Mouse (Mus musculus) embryo, embryonic 10.5 days (tissue): Measurements from ENCODE around the gene Fyttd1.
"Not testable (repeated sequence)": the region's sequence is repeated elsewhere in the genome, so short reads cannot be mapped to it uniquely, and the experiment has no call there.

Source experiments
- DNase-seq: peaks from one replicate; pipeline ENCODE4 v3.0.0-alpha.2; 2015; ENCODE audit warnings: low spot score

Gene Fyttd1

DNA sequence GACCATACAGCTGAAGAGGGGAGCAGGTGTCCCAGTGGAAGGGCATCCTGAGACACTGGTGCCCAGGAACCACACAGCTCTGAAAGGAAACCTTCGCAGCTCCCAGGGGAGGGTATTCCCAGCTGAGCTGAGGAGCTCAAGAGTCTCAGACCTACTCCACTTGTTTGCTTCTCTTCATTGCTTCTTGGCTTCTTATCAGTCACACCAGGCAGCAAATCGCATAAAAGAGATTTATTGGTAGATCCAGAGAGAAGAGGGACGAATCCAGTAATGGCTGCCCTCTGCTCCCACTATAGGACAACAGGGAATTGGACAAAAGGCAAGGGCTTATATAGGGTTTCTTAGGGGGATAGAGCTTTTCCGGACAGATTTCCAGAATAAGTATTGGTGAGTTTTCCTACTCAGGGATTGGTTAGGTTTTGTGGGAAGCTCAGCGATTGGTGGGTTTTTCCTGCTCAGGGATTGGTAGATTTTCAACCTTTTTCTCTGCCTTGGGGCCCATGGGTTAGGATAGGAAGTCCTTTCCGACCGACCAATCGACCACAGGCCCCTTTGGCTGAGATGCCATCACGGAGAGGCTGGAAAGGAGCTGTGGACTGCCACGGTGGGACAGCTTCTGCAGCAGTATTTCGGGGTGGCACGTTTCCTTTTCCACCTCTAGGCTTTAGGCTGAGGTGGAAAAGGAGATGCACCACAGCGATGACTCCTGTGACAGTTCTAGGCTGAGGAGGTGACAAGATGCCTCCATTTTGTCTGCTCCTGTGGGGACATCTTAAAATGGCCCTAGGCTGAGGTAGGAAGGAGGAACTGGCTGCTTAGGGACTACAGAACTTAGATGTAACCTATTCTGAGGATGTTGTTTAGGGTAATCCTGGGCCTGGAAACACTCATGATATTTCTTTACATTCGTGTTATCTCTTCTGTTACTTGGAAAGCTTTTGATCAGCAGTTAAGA, 1.9 kb downstream of the Fyttd1 start:
- peak; percentile 15 for DNase-seq

DNA sequence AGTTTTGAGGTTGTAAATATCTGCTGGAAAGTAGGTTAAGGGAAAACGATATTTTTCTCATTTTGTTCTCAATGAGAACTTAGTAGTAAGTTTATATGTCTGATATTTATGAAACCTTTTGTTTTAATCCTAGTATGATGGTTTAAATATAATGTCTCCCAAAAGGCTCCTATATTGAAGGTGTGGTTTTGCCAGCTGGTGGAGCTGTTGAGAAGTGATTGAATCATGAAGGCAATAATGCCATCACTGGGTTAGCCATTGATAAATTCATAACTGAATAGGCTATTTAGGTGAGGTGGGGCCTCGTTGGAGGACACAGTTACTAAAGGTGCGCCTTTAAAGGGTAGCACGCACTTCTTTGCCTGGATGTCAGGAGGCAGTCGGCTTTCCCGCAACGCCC, 4.2 kb downstream of the Fyttd1 start:
- no peak for DNase-seq

DNA sequence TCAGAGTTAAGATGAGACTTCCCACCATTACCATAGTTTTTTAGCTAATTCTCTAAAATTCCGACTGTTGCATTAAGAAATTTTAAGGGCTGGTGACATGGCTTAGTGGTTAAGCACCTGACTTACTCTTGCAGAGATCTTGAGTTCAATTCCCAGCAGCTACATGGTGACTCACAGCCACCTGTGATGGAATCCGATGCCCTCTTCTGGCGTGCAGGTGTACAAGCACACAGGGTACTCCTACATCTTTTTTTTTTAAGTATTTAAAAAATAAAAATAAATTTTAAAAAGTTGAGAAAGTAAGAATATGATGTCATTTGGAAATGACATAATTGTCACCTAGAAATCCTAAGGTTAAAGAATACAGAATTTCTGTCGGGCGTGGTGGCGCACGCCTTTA, 10.7 kb downstream of the Fyttd1 start:
- peak; percentile 5 for DNase-seq

DNA sequence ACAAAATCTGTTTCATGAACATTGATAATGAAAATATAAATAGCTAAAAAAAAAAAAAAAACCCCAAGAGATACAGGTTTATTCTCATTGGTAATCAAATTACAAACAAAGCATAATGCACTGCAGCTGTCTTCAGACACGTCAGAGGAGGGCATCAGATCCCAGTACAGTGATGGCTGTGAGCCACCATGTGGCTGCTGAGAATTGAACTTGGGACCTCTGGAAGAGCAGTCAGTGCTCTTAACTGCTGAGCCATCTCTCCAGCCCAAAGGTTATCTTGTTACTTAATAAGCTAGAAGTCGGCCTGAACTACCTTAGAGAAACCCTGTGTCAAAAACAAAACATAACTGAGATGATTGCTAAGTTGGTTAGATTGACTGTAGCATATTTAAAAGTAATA, 12.6 kb downstream of the Fyttd1 start:
- no peak for DNase-seq

DNA sequence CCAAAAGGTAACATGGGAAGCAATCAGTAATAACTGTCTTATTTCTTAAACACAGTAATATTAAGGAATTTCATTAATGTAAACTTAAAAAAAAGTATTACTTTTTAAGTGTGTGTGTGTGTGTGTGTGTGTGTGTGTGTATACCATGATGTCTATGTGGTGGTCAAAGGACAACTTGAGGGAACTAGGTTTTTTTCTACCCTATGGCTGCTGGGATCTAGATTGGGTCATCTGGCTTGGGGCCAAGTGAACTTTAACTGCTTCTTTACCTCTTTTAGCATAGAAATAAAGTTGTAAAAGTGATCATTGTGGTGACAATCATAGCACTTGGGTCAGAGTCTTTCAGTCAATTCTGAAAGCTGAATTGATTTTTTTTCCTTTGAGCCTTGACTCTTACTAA, 18.8 kb downstream of the Fyttd1 start:
- DNase-seq = no peak

DNA sequence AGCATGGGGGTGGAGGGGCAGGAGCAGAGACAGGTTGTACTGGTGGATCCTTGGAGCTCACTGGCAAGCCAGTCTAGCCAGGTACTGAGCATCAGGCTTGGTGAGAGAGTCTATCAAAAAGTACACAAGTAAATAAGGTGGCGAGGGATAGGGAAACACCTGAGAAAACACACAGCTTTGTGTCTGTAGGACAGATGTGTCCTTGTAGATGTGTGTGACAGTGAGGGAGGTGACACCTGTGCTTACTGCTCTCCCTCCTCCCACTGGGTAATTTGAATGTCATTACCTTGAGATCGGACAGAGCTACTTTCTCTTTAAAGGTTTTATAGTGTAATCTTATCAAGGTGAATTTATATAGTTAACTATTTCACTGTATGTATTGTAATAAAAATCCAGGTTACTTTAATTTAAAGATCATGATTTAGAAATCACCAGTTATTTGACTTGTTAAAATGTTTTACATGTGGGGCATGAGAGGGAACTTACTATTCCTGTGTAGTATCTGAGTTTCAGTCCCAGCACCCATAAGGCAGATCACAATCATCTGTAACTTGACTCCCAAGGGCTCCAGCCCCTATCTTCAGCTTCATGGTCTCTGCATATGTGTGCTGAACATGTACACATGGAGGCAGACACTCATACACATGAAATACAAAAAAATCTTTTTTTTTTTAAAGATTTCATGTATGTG, 24.2 kb downstream of the Fyttd1 start:
- DNase-seq = no peak

DNA sequence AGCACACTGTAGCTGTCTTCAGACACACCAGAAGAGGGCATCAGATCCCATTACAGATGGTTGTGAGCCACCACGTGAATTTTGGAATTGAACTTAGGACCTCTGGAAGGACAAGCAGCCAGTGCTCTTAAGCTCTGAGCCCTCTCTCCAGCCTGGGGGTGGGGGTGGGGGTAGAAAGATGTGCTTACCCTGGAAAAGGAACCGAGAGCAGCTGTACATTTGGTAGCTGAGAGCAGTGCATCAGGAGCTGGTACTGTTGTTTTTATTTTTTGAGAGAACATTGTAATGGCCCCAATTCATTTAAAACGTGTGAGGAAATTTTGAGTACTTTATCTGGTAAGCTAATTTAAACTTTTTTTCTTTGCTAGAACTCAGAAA, 24.7 kb downstream of the Fyttd1 start:
- DNase-seq = no peak

DNA sequence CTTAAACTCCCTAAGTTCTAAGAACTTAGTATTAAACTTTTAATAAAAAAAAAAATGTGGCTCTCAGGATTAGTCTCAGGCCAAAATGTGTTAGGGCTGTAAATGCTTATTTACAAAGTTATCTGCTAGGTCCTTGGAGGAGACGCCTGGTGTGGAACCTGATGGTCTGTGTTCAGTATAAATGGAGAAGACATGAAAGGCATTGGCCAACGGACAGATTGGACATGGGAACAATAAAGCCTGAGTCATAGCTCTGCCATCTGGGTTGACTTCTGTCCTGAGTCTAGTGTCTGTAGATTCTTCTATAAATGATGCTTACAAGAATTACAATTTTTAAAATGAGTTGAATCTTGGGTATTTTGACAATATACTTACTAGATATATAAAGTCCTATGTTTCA, 28.9 kb downstream of the Fyttd1 start:
- DNase-seq = no peak

DNA sequence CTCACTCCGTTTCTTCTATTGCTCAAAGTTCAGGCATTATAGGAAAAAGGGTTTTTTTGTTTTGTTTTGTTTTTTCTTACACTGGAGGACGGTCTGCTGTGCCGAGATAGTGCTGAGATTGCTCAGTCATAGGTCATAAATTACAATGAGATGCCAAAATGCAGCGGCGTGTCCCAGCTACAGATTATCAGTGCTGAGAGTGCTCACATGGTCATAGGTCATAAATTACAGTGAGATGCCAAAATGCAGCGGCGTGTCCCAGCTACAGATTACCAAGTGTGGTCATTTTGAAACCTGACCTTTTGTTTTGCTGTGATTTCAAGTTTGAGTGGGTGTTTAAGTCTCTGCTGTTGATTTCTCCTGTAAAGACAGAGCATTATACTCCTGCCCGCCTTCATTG, 29.4 kb downstream of the Fyttd1 start:
- DNase-seq = peak; percentile 12

DNA sequence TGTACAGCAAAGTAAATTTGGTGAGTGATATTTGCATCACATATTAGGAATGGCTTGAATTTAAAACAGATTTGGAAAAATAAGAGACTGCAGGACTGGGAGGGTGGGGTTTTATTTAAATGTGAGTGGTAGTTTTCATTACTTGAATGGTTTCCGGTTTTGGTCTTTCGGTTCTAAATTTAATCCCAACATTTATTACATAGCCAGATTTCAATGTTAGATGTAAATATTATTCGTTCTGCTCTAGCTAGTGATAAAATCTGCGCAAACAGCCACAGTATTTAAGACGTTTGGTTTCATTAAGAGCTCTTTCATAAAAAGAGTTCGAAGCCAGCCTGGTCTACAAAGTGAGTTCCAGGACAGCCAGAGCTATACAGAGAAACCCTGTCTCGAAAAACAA, 35.9 kb downstream of the Fyttd1 start:
- DNase-seq = no peak

DNA sequence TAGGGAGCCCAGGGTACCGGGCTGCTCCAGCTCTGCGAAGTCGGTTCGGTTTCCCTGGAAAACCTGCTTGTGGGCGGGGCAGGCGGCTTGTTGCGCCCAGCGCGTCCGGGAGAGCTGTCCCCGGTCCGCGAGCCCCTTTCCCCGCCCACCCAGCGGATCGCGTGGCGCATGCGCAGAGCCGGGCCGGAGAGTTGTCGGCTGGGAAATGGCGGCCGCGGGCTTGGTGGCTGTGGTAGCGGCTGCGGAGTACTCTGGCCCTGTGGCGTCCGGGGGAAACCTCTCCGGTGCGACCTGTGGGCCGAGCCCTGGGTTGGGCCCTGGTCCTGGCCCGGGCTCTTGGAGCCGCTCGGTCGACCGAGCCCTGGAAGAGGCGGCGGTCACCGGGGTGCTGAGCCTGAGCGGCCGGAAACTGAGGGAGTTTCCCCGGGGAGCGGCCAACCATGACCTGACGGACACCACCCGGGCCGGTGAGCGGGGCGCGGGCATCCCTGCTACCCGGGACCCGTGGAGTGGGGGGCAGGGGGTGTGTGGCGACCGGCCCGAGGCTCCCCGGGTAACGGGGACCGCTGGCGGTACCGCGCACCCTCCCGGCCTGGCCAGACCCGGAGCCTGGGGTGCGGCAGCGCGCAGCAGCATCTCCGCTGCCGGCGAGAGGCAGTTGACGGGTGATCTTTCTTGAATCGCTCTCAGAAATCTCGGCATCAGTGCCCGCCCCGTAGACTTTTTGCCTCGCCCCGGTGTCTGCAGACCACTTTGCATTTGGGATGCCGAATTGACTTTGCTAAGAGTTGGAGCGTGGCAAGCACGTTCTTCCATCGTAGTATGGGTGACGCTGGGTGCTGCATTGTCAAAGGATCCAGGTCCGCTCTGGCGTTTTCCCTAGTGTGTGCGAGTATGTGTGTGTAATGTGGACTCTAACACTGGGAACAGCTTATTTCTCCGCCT, 36.9 kb downstream of the Fyttd1 start, which contains the start of gene Lrch3:
Gene Lrch3 (plus strand): TSS at position 164 of the 945 bp plus-strand sequence.
- peak; percentile 95 for DNase-seq

DNA sequence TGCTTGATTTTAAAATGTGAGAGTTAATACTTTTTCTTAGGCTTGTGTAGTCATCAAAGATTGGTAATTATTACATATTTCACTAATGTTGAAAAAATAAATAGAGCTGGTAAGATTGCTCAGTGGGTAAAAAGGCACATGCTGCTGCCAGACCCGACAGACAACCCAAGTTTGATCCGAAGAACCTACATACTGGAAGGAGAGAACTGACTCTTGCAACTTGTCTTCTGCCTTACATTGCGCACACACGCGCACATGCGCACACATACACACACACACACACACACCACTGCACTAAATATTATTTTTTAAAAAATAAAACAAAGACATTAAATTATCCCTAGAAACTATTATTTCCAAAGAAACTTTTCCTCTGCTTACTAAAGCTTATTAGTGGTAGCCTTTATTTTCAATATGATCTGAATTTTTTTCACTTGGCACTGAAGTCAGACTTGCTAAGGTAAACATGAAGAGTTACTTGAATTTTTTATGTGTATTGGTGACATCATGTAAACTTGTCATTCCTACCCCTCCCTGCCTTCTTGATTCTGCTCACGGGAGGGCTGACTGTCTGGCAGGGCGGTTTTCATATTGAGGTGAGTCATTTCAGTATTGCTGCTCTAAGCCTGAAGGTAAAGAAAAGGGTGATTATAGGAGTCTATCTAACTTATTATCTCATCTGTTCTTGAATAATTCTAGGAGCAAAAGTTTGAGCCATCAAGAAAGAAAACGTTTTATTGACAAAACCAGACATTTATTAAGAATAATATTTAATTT, 38.2 kb downstream of the Fyttd1 start:
- no peak for DNase-seq

DNA sequence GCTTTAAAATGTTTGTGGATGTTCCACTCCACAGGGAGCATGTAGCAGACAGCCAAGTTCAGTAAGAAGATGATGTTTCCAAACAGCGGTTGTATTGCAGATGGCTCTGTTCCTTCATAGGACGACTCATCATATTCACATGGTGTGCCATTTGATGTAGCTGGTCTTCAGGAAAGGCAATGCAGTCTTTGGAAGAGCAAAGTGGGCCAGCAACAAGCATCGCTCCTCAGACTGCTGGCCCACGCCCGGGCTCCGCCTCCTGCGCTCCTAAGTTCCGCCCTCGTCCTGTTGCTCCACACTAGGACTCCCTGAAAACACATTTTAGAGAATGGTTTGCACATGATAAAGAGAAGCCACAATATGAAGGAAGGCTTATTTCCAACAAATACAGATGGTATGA, 49.3 kb downstream of the Fyttd1 start:
- not testable (repeated sequence) for DNase-seq

DNA sequence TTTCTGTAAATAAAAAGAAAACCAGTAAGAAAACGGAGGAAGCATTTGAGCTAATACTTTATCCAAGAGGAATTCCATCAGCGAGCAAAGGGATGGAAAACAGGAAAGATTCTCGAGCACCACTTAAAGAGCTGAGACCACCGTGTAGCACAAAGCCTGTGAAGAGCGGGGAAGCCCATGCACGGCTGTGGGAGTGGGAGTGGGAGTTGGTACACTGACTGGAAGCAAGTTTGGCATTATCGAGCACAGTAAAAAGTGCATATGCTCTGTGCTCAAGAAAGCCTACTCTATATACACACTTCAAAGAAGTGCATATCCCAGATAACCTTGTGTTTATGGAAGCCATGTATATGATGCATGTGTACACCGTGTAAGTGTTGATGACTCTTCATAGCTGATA, 49.7 kb downstream of the Fyttd1 start:
- DNase-seq = no peak

DNA sequence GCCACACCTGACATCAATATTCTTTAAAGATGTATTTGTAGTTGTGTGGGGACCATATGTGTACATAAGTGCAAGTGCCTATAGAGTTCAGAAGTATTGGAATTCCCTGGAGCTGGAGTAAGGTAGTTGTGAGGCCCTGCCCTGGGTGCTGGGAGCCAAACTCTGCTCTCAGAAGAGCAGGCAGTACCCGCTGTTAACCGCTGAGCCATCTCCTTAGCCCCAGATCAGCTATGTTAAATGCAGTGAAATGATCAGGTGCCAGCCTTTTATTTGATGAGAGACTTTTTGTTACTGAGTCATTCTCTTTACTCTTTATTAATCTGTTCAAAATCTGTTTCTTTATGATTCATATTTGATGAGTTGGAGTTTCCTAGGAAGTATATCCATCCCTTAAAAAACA, 52.6 kb downstream of the Fyttd1 start:
- no peak for DNase-seq

DNA sequence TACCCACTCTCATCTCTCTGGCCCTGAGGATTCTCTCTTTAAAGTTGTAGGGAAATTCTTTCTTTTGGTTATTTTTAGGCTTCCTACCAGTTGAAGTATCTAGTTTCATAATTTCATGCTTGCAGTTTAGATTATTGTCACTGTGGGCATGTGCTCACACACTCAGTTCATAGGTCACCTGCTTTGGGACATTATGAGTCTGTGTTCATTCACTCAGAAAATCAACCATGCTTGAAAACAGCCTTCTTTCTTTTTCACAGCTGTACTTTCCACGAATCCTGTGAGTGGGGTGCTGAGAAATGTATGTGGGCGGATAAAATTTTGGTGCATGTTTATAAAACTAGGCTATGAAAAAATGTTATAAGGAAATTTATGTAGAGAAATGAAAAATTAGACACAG, 57.2 kb downstream of the Fyttd1 start:
- DNase-seq = no peak

DNA sequence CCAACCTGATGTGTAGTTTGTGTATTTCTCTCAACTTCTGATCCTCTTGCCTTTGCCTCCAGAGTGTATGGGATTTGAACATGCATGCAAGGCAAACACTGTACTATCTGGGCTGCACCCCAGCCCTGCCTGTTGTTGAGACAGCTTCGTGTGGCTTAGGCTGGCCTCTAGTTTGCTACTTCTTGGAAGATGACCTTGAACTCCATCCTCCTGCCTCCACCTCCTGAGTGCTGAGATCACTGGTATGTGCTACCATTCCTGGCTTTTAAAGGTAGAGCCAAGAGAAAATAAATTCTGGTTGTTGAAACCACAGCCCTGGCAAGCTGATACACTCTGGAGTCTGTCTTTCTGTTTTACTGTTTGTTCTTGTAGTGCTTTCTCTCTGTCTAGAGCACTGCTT, 57.8 kb downstream of the Fyttd1 start:
- DNase-seq = no peak

DNA sequence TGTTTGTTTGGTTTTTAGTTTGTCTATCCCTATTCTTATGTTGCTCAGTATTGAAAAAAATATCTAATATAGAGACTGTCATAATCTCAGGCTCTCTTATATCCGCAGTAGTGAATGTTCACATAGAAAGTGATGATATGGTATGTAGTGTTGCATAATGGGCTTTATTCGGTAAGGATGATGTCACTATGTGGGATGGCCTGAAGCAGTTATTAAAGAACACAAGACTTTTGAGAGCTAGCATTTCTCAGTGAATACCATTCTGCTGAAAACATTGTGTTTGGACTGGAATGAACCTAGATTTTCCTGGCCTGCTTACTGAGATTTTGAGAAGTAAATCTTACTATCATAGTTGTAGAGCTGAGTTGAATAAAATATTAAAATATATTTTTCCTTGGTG, 60.1 kb downstream of the Fyttd1 start:
- DNase-seq = no peak

DNA sequence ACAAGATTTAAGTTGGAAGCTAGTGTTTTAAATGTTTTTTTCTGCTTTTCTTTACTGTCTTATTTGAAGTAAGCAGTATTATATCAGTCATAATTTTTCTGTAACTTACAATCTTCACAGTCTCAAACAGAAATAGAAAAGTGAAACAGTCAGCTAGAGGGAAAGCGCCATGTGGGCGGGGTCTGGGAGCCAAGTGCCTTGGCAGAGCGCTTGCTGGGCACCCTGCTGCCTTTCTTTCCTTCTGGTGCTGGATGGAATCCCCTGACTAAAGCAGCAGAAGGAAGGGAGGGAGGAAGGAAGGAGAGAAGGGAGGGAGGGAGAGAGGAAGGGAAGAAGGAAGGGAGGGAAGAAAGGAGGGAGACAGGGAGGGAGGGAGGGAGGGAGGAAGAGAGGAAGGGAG, 62.0 kb downstream of the Fyttd1 start:
- DNase-seq = not testable (repeated sequence)

DNA sequence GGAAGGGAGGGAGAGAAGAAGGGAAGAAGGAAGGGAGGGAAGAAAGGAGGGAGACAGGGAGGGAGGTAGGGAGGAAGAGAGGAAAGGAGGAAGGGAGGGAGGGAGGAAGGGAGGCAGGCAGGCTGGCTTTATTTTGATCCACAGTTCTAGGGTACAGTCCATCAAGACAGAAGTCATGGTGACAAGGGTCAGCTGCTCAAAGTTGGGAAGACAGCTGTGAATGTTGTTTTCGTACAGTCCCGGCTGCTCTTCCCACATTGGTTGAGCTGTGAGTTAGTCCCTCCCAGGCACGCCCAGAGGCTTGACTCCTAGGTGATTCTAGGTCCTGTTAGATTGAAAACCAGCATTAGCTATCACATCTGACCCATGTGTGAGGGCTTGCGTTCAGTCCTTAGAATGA, 62.4 kb downstream of the Fyttd1 start:
- DNase-seq = not testable (repeated sequence)

DNA sequence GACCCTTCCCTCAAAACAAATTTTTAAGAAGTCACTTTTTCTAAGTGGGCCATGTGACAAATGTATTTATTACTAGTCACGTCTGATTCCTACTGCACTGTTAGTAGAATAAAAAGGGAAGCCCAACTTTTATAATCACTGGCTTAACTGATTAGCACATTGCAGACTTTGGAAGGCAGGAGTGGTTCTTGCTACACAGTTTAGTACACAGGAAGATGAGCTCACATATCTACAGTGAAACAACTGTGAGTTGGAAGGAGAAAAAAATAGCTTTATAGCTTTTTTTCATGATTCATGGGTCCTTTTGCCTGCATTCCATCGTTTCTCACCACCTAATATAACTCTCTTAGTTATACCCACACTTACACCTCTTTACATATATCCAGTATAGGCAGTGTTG, 63.9 kb downstream of the Fyttd1 start:
- not testable (repeated sequence) for DNase-seq
